Mouse (Mus musculus) CH12F3 (cell line): ENCODE data around the gene Scnn1a.

ENCODE experiments used
- in situ Hi-C: fragments of 300-500 bp; cut with MboI; formaldehyde crosslinking; loops from 2 replicates; pipeline ENCODE4 v1.14.3; 2020; ENCODE audit warnings: low sequenced_read_pairs

Gene Scnn1a

GRCm38 (mm10) chr6:125307091-125307490, 13.4 kb upstream of the Scnn1a start:
- in situ Hi-C loops = no loop called here

GRCm38 (mm10) chr6:125308921-125309320, 11.5 kb upstream of the Scnn1a start:
- in situ Hi-C loops = no loop called here

GRCm38 (mm10) chr6:125309406-125309805, 11.1 kb upstream of the Scnn1a start:
- in situ Hi-C loops = no loop called here

GRCm38 (mm10) chr6:125312171-125312570, 8.3 kb upstream of the Scnn1a start:
- in situ Hi-C loops = no loop called here

GRCm38 (mm10) chr6:125312581-125313355, 7.7 kb upstream of the Scnn1a start:
- in situ Hi-C loops = no loop called here

GRCm38 (mm10) chr6:125313546-125314230, 6.8 kb upstream of the Scnn1a start, which contains the start of gene Ltbr:
Gene Ltbr (minus strand): TSS chr6:125313885.
- in situ Hi-C loops = no loop called here

GRCm38 (mm10) chr6:125314231-125314563, 6.3 kb upstream of the Scnn1a start:
- in situ Hi-C loops = no loop called here

- in situ Hi-C loops = no loop called here
Observed at GRCm38 (mm10) chr6:125314746-125315145, 5.7 kb upstream of the Scnn1a start.

- in situ Hi-C loops = no loop called here
Observed at GRCm38 (mm10) chr6:125317077-125317476, 3.4 kb upstream of the Scnn1a start.

GRCm38 (mm10) chr6:125318981-125319918, 1.2 kb upstream of the Scnn1a start:
- in situ Hi-C loops = no loop called here

GRCm38 (mm10) chr6:125319919-125320296, 551 bp upstream of the Scnn1a start:
- in situ Hi-C loops = no loop called here

GRCm38 (mm10) chr6:125321114-125321855, 826 bp downstream of the Scnn1a start:
- in situ Hi-C loops = no loop called here

- in situ Hi-C loops = no loop called here
Observed at GRCm38 (mm10) chr6:125322794-125323193, 2.3 kb downstream of the Scnn1a start.

- in situ Hi-C loops = no loop called here
Observed at GRCm38 (mm10) chr6:125323547-125323946, 3.1 kb downstream of the Scnn1a start.

GRCm38 (mm10) chr6:125325337-125325736, 4.9 kb downstream of the Scnn1a start:
- in situ Hi-C loops = no loop called here

- in situ Hi-C loops = no loop called here
Observed at GRCm38 (mm10) chr6:125328243-125328642, 7.8 kb downstream of the Scnn1a start.

- in situ Hi-C loops = no loop called here
Observed at GRCm38 (mm10) chr6:125330626-125331326, 10.3 kb downstream of the Scnn1a start.

GRCm38 (mm10) chr6:125333112-125333899, 12.8 kb downstream of the Scnn1a start:
- in situ Hi-C loops = no loop called here

GRCm38 (mm10) chr6:125334356-125334755, 13.9 kb downstream of the Scnn1a start:
- in situ Hi-C loops = no loop called here
